Mouse (Mus musculus): ENCODE measurements around the gene Rcn3. TPM values are rescaled to one million over a fixed set of nuclear protein-coding genes. Genes with fewer than 3 reads are reported as not detected.
A peak's percentile ranks its signal among the peaks of the same experiment; 100 is the strongest.
"Not testable (repeated sequence)": the region's sequence is repeated elsewhere in the genome, so short reads cannot be mapped to it uniquely, and the experiment has no call there.

Rcn3 gene
- polyA plus RNA-seq, 1 experiment from 2014 or later: 135 TPM

GRCm38 (mm10) chr7:45129318-45129717, 37.3 kb upstream of the Rcn3 start:
- peaks cover 7% of the 10 kb centered on the region for H3K27me3 ChIP-seq (ENCODE audit: insufficient read depth, poor library complexity, severe bottlenecking)
- DNase-seq (ENCODE audit: low spot score): peak; percentile 78
- no peaks in the 10 kb centered on the region for H3K9me3 ChIP-seq
- peaks cover 56% of the 10 kb centered on the region for H3K4me1 ChIP-seq (replicated peaks)
- peak overlapping the region; percentile 90 for H3K4me3 ChIP-seq
- peaks cover 32% of the 10 kb centered on the region for H3K36me3 ChIP-seq
- 2% methylated on average over 17 of the region's 17 CpGs for WGBS
- peak overlapping the region; percentile 100 for H3K27ac ChIP-seq

GRCm38 (mm10) chr7:45128624-45129246, 36.7 kb upstream of the Rcn3 start, which contains the start of gene Rpl13a:
Rpl13a (minus strand) TSS chr7:45128761.
- no peaks in the 10 kb centered on the region for H3K9me3 ChIP-seq
- peak within 1 kb of the TSS; percentile 100 for H3K27ac ChIP-seq
- under 1% methylated on average over 48 of the region's 48 CpGs for WGBS
- peaks cover 50% of the 10 kb centered on the region for H3K4me1 ChIP-seq (replicated peaks)
- peak; percentile 99 for DNase-seq (ENCODE audit: low spot score)
- H3K27me3 ChIP-seq (ENCODE audit: insufficient read depth, poor library complexity, severe bottlenecking): peaks cover 2% of the 10 kb centered on the region; the same call in 1 of the 2 replicates
- peak within 1 kb of the TSS; percentile 90 for H3K4me3 ChIP-seq
- peaks cover 32% of the 10 kb centered on the region for H3K36me3 ChIP-seq

GRCm38 (mm10) chr7:45127700-45128224, 35.7 kb upstream of the Rcn3 start:
- Histone ChIP-seq H3K27me3 (ENCODE audit: insufficient read depth, poor library complexity, severe bottlenecking) (no peaks in the 10 kb centered on the region), H3K36me3 (peaks cover 38% of the 10 kb centered on the region), H3K4me1 (replicated peaks) (peaks cover 55% of the 10 kb centered on the region), H3K27ac (peak overlapping the region; percentile 100), H3K9me3 (no peaks in the 10 kb centered on the region), H3K4me3 (peak overlapping the region; percentile 90)
- no peak for DNase-seq (ENCODE audit: low spot score)
- WGBS: 2% methylated on average over 6 of the region's 6 CpGs

GRCm38 (mm10) chr7:45126844-45127699, 35.1 kb upstream of the Rcn3 start:
- H3K4me1 ChIP-seq (replicated peaks): peaks cover 60% of the 10 kb centered on the region

GRCm38 (mm10) chr7:45126147-45126843, 34.3 kb upstream of the Rcn3 start:
- peaks cover 67% of the 10 kb centered on the region for H3K4me1 ChIP-seq (replicated peaks)
- no peak for DNase-seq (ENCODE audit: low spot score)
- 81% methylated on average over 17 of the region's 17 CpGs for WGBS

More at GRCm38 (mm10) chr7:45126844-45127699, 35.1 kb upstream of the Rcn3 start:
- WGBS: 53% methylated on average over 21 of the region's 21 CpGs
- DNase-seq (ENCODE audit: low spot score): peak; percentile 40
- H3K9me3 ChIP-seq: no peaks in the 10 kb centered on the region
- peak overlapping the region; percentile 100 for H3K27ac ChIP-seq
- no peaks in the 10 kb centered on the region for H3K27me3 ChIP-seq (ENCODE audit: insufficient read depth, poor library complexity, severe bottlenecking)
- H3K4me3 ChIP-seq: peak overlapping the region; percentile 90
- peaks cover 45% of the 10 kb centered on the region for H3K36me3 ChIP-seq

GRCm38 (mm10) chr7:45125649-45126048, 33.6 kb upstream of the Rcn3 start:
- Histone ChIP-seq H3K36me3 (peaks cover 59% of the 10 kb centered on the region), H3K4me1 (replicated peaks) (peaks cover 71% of the 10 kb centered on the region), H3K4me3 (peak overlapping the region; percentile 90), H3K27ac (peak overlapping the region; percentile 99)
- WGBS: 67% methylated on average over 5 of the region's 5 CpGs
- H3K9me3 ChIP-seq; H3K27me3 ChIP-seq (ENCODE audit: insufficient read depth, poor library complexity, severe bottlenecking): not testable (repeated sequence)
- peak; percentile 35 for DNase-seq (ENCODE audit: low spot score)

More at GRCm38 (mm10) chr7:45126147-45126843, 34.3 kb upstream of the Rcn3 start:
- H3K4me3 ChIP-seq: peak overlapping the region; percentile 90
- H3K27me3 ChIP-seq (ENCODE audit: insufficient read depth, poor library complexity, severe bottlenecking): no peaks in the 10 kb centered on the region
- H3K9me3 ChIP-seq: no peaks in the 10 kb centered on the region
- peaks cover 53% of the 10 kb centered on the region for H3K36me3 ChIP-seq
- H3K27ac ChIP-seq: peak overlapping the region; percentile 100

- H3K36me3 ChIP-seq: peaks cover 64% of the 10 kb centered on the region
- peak overlapping the region; percentile 99 for H3K27ac ChIP-seq
- H3K4me1 ChIP-seq (replicated peaks): peaks cover 68% of the 10 kb centered on the region
- 22% methylated on average over 7 of the region's 7 CpGs for WGBS
- peak overlapping the region; percentile 90 for H3K4me3 ChIP-seq
- peak; percentile 52 for DNase-seq (ENCODE audit: low spot score)
- H3K27me3 ChIP-seq (ENCODE audit: insufficient read depth, poor library complexity, severe bottlenecking): no peaks in the 10 kb centered on the region
- no peaks in the 10 kb centered on the region for H3K9me3 ChIP-seq
Observed at GRCm38 (mm10) chr7:45125144-45125600, 33.2 kb upstream of the Rcn3 start.

GRCm38 (mm10) chr7:45124224-45125143, 32.5 kb upstream of the Rcn3 start, which contains the start of gene Rps11:
Rps11 (minus strand) TSS chr7:45124439.
- Histone ChIP-seq H3K27ac (peak within 1 kb of the TSS; percentile 99), H3K27me3 (ENCODE audit: insufficient read depth, poor library complexity, severe bottlenecking) (no peaks in the 10 kb centered on the region), H3K4me3 (peak within 1 kb of the TSS; percentile 90), H3K4me1 (replicated peaks) (peaks cover 61% of the 10 kb centered on the region), H3K9me3 (no peaks in the 10 kb centered on the region), H3K36me3 (peaks cover 71% of the 10 kb centered on the region)
- WGBS: under 1% methylated on average over 59 of the region's 59 CpGs
- peak; percentile 99 for DNase-seq (ENCODE audit: low spot score)

GRCm38 (mm10) chr7:45123186-45123570, 31.2 kb upstream of the Rcn3 start:
- no peaks in the 10 kb centered on the region for H3K9me3 ChIP-seq
- H3K27ac ChIP-seq: peak overlapping the region; percentile 99
- peaks cover 84% of the 10 kb centered on the region for H3K36me3 ChIP-seq
- peak overlapping the region; percentile 90 for H3K4me3 ChIP-seq
- WGBS: 26% methylated on average over 12 of the region's 12 CpGs
- peaks cover 55% of the 10 kb centered on the region for H3K4me1 ChIP-seq (replicated peaks)
- no peak for DNase-seq (ENCODE audit: low spot score)
- H3K27me3 ChIP-seq (ENCODE audit: insufficient read depth, poor library complexity, severe bottlenecking): no peaks in the 10 kb centered on the region

GRCm38 (mm10) chr7:45122561-45123185, 30.7 kb upstream of the Rcn3 start:
- DNase-seq (ENCODE audit: low spot score): no peak
- Histone ChIP-seq H3K4me3 (peak overlapping the region; percentile 90), H3K36me3 (peaks cover 86% of the 10 kb centered on the region), H3K27me3 (ENCODE audit: insufficient read depth, poor library complexity, severe bottlenecking) (no peaks in the 10 kb centered on the region), H3K9me3 (no peaks in the 10 kb centered on the region), H3K4me1 (replicated peaks) (peaks cover 60% of the 10 kb centered on the region), H3K27ac (peak overlapping the region; percentile 99)
- WGBS: 88% methylated on average over 15 of the region's 15 CpGs

- Histone ChIP-seq H3K9me3 (no peaks in the 10 kb centered on the region), H3K27me3 (ENCODE audit: insufficient read depth, poor library complexity, severe bottlenecking) (no peaks in the 10 kb centered on the region), H3K27ac (peak overlapping the region; percentile 18; the same call in 1 of the 2 replicates), H3K4me3 (0 out of 2 replicates have a peak overlapping the region, but pooled peaks have one; percentile 16), H3K36me3 (peaks cover 80% of the 10 kb centered on the region), H3K4me1 (replicated peaks) (peaks cover 56% of the 10 kb centered on the region)
- no peak for DNase-seq (ENCODE audit: low spot score)
Observed at GRCm38 (mm10) chr7:45121966-45122365, 29.9 kb upstream of the Rcn3 start.

Measured in hindbrain, embryonic 10.5 days (tissue).